Mouse (Mus musculus) liver, embryonic 14.5 days (tissue): ENCODE measurements around the gene Iqce.

ENCODE experiments used
- CTCF ChIP-seq: IDR thresholded peaks from 2 replicates; pipeline ENCODE4 v1.5.1; 2016; ENCODE audit warnings: antibody characterized with exemption, low read depth, control low read depth
- EP300 ChIP-seq: IDR thresholded peaks from 2 replicates; pipeline ENCODE4 v1.6.1; 2016; ENCODE audit warnings: antibody characterized with exemption, low read depth

DNA sequence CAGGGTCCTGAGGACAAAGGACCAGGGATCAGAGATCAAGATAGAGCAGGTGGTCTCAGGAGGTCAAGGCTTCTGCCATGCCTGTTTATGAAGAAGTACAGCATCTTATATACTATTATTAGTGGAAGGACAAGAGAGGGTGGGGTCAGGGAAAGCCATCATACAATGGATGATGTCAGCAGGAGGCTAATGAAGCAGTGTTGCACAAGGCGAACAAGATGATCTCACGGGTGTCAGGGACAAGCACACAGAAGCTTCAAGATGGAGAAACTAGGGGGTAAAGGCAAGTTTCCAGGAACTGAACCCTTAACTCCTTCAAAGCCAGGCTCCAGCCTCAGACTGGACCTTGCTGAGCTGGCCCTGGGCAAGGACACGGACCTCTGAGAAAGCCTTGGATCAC is 19.9 kb upstream of the Iqce start:
- TF ChIP-seq CTCF (no peak), EP300 (no peak)
